Mouse (Mus musculus) hindbrain, embryonic 12.5 days (tissue): ENCODE data around the gene Gm38392. TPM values are rescaled to one million over a fixed set of nuclear protein-coding genes. Genes with fewer than 3 reads are reported as not detected.
A peak's percentile ranks its signal among the peaks of the same experiment; 100 is the strongest.

Source experiments
- ATAC-seq: fragments of 200-750 bp; cut with Nextera tagmentation; 2 replicates; pipeline ENCODE4 v1.8.0; 2017; ENCODE audit warnings: moderate TSS enrichment; ENCODE audit not compliant: low FRiP score
- H3K27ac ChIP-seq: fragments of 300-500 bp; sonication (generic); 2 replicates; pipeline ENCODE4 v1.5.1; 2016; ENCODE audit warnings: mild to moderate bottlenecking
- H3K27me3 ChIP-seq: fragments of 300-500 bp; sonication (generic); 2 replicates; pipeline ENCODE4 v1.6.1; 2016; ENCODE audit warnings: mild to moderate bottlenecking
- H3K36me3 ChIP-seq: fragments of 300-500 bp; sonication (generic); 2 replicates; pipeline ENCODE4 v1.6.1; 2016; ENCODE audit warnings: mild to moderate bottlenecking
- H3K4me1 ChIP-seq: fragments of 300-500 bp; sonication (generic); 2 replicates; pipeline ENCODE4 v1.6.1; 2016
- H3K4me2 ChIP-seq: fragments of 300-500 bp; sonication (generic); replicated peaks from 2 replicates; pipeline ENCODE4 v1.6.1; 2016; ENCODE audit warnings: mild to moderate bottlenecking
- H3K4me3 ChIP-seq: fragments of 300-500 bp; sonication (generic); 2 replicates; pipeline ENCODE4 v1.5.1; 2016; ENCODE audit warnings: mild to moderate bottlenecking
- H3K9ac ChIP-seq: fragments of 300-500 bp; sonication (generic); 2 replicates; pipeline ENCODE4 v1.6.1; 2016; ENCODE audit warnings: mild to moderate bottlenecking, moderate library complexity
- H3K9me3 ChIP-seq: fragments of 300-500 bp; sonication (generic); replicated peaks from 2 replicates; pipeline ENCODE4 v1.6.1; 2016; ENCODE audit warnings: mild to moderate bottlenecking
- WGBS: fragments of 180-500 bp; shearing (Covaris S2); methylation state at CpG from one replicate; pipeline ENCODE4 v1.1.7; 2016; 5-methylcytosine and 5-hydroxymethylcytosine counted together
- polyA plus RNA-seq: library from polyadenylated mRNA; unstranded; fragments of >200 nt; fragmentation: Nextera tagmentation; extraction: Ambion mirVana; gene quantifications from 2 replicates; pipeline ENCODE4 v1.2.1, GENCODE M21; 2016

Gene Gm38392
- 0.22 TPM in 1 of 2 replicates, not detected in the other for polyA plus RNA-seq

- H3K4me2 ChIP-seq: no peak within 1 kb of the TSS
- ATAC-seq: no peak
- WGBS: 97% methylated on average over 4 of the region's 4 CpGs
Observed at GRCm38 (mm10) chr3:88287110-88287509, at the start of gene Gm38392. TSS of gene Gm38392 (minus strand) at chr3:88287210.

GRCm38 (mm10) chr3:88336058-88337013, 49.3 kb upstream of the Gm38392 start, which contains the start of the genes Tmem79 and Smg5:
TSS of gene Tmem79 (minus strand) at chr3:88336148.
TSS of gene Smg5 (plus strand) at chr3:88336260.
- Histone ChIP-seq H3K4me2 (peak within 1 kb of the TSS; percentile 63), H3K4me1 (peaks cover 29% of the 10 kb centered on the region), H3K9me3 (no peaks in the 10 kb centered on the region), H3K9ac (peak within 1 kb of the TSS; percentile 89), H3K36me3 (no peaks in the 10 kb centered on the region), H3K4me3 (peak within 1 kb of the TSS; percentile 86), H3K27ac (peak within 1 kb of the TSS; percentile 96), H3K27me3 (no peaks in the 10 kb centered on the region)
- peak; percentile 95 for ATAC-seq
- 3% methylated on average over 61 of the region's 66 CpGs for WGBS

More at GRCm38 (mm10) chr3:88287110-88287509, at the start of gene Gm38392:
- no peaks in the 10 kb centered on the region for H3K4me1 ChIP-seq
- no peak within 1 kb of the TSS for H3K9ac ChIP-seq
- H3K9me3 ChIP-seq: no peaks in the 10 kb centered on the region
- no peak within 1 kb of the TSS for H3K4me3 ChIP-seq
- no peaks in the 10 kb centered on the region for H3K36me3 ChIP-seq
- H3K27me3 ChIP-seq: no peaks in the 10 kb centered on the region
- no peak within 1 kb of the TSS for H3K27ac ChIP-seq

GRCm38 (mm10) chr3:88335436-88336053, 48.5 kb upstream of the Gm38392 start:
- peak overlapping the region; percentile 86 for H3K4me3 ChIP-seq
- peak overlapping the region; percentile 96 for H3K27ac ChIP-seq
- peak; percentile 52; the same call in 1 of the 2 replicates for ATAC-seq
- peak overlapping the region; percentile 63 for H3K4me2 ChIP-seq
- H3K27me3 ChIP-seq: no peaks in the 10 kb centered on the region
- H3K36me3 ChIP-seq: no peaks in the 10 kb centered on the region
- 2% methylated on average over 27 of the region's 27 CpGs for WGBS
- peaks cover 29% of the 10 kb centered on the region for H3K4me1 ChIP-seq
- no peaks in the 10 kb centered on the region for H3K9me3 ChIP-seq
- H3K9ac ChIP-seq: peak overlapping the region; percentile 89

GRCm38 (mm10) chr3:88334902-88335435, 48.0 kb upstream of the Gm38392 start:
- Histone ChIP-seq H3K4me1 (peaks cover 29% of the 10 kb centered on the region), H3K4me3 (peak overlapping the region; percentile 86), H3K36me3 (no peaks in the 10 kb centered on the region), H3K27me3 (no peaks in the 10 kb centered on the region), H3K4me2 (peak overlapping the region; percentile 63), H3K27ac (no peak overlapping the region), H3K9me3 (no peaks in the 10 kb centered on the region), H3K9ac (peak overlapping the region; percentile 89)
- WGBS: 32% methylated on average over 3 of the region's 3 CpGs
- no peak for ATAC-seq

GRCm38 (mm10) chr3:88334029-88334658, 47.1 kb upstream of the Gm38392 start:
- Histone ChIP-seq H3K27ac (no peak overlapping the region), H3K27me3 (no peaks in the 10 kb centered on the region), H3K4me1 (peaks cover 27% of the 10 kb centered on the region), H3K9me3 (no peaks in the 10 kb centered on the region), H3K9ac (no peak overlapping the region; the same call in 1 of the 2 replicates), H3K4me2 (no peak overlapping the region), H3K36me3 (peaks cover 5% of the 10 kb centered on the region; the same call in 1 of the 2 replicates), H3K4me3 (no peak overlapping the region)
- ATAC-seq: no peak
- 48% methylated on average over 12 of the region's 12 CpGs for WGBS

- peaks cover 26% of the 10 kb centered on the region for H3K36me3 ChIP-seq
- H3K9me3 ChIP-seq: no peaks in the 10 kb centered on the region
- no peaks in the 10 kb centered on the region for H3K27me3 ChIP-seq
- ATAC-seq: no peak
- 39% methylated on average over 2 of the region's 2 CpGs for WGBS
- no peak overlapping the region for H3K4me2 ChIP-seq
- H3K4me3 ChIP-seq: no peak overlapping the region
- H3K27ac ChIP-seq: no peak overlapping the region
- H3K4me1 ChIP-seq: peaks cover 9% of the 10 kb centered on the region
- H3K9ac ChIP-seq: no peak overlapping the region
Observed at GRCm38 (mm10) chr3:88331282-88331681, 44.3 kb upstream of the Gm38392 start.

- ATAC-seq: no peak
- Histone ChIP-seq H3K9ac (0 out of 2 replicates have a peak overlapping the region, but pooled peaks have one; percentile 2), H3K36me3 (peaks cover 26% of the 10 kb centered on the region), H3K4me3 (no peak overlapping the region), H3K27me3 (no peaks in the 10 kb centered on the region), H3K9me3 (no peaks in the 10 kb centered on the region), H3K27ac (no peak overlapping the region), H3K4me1 (peaks cover 12% of the 10 kb centered on the region), H3K4me2 (no peak overlapping the region)
- 77% methylated on average over 5 of the region's 5 CpGs for WGBS
Observed at GRCm38 (mm10) chr3:88328956-88329355, 41.9 kb upstream of the Gm38392 start.

GRCm38 (mm10) chr3:88324951-88325405, 38.0 kb upstream of the Gm38392 start, which contains the start of gene Glmp:
TSS of gene Glmp (plus strand) at chr3:88325023.
- no peak within 1 kb of the TSS for H3K27ac ChIP-seq
- no peaks in the 10 kb centered on the region for H3K9me3 ChIP-seq
- peak; percentile 70 for ATAC-seq
- H3K4me3 ChIP-seq: peak within 1 kb of the TSS; percentile 63
- WGBS: 2% methylated on average over 10 of the region's 10 CpGs
- peaks cover 57% of the 10 kb centered on the region for H3K36me3 ChIP-seq
- H3K4me1 ChIP-seq: peaks cover 12% of the 10 kb centered on the region
- peak within 1 kb of the TSS; percentile 67 for H3K9ac ChIP-seq
- no peaks in the 10 kb centered on the region for H3K27me3 ChIP-seq
- peak within 1 kb of the TSS; percentile 78 for H3K4me2 ChIP-seq

GRCm38 (mm10) chr3:88299172-88299571, 12.2 kb upstream of the Gm38392 start:
- Histone ChIP-seq H3K27ac (no peak overlapping the region), H3K36me3 (peaks cover 45% of the 10 kb centered on the region), H3K4me3 (no peak overlapping the region), H3K4me1 (peaks cover 16% of the 10 kb centered on the region), H3K4me2 (no peak overlapping the region), H3K9ac (no peak overlapping the region), H3K27me3 (no peaks in the 10 kb centered on the region), H3K9me3 (no peaks in the 10 kb centered on the region)
- WGBS: 94% methylated on average over 1 of the region's 1 CpGs
- no peak for ATAC-seq

- peak overlapping the region; percentile 83 for H3K4me3 ChIP-seq
- H3K9ac ChIP-seq: peak overlapping the region; percentile 88
- H3K27ac ChIP-seq: peak overlapping the region; percentile 92
- peak overlapping the region; percentile 91 for H3K4me2 ChIP-seq
- no peaks in the 10 kb centered on the region for H3K27me3 ChIP-seq
- H3K9me3 ChIP-seq: no peaks in the 10 kb centered on the region
- ATAC-seq: no peak
- H3K4me1 ChIP-seq: peaks cover 16% of the 10 kb centered on the region
- H3K36me3 ChIP-seq: peaks cover 29% of the 10 kb centered on the region
- under 1% methylated on average over 30 of the region's 30 CpGs for WGBS
Observed at GRCm38 (mm10) chr3:88297321-88297851, 10.4 kb upstream of the Gm38392 start.

GRCm38 (mm10) chr3:88296561-88297318, 9.7 kb upstream of the Gm38392 start, which contains the start of the genes Tsacc and Cct3:
TSS of gene Tsacc (minus strand) at chr3:88296999.
TSS of gene Cct3 (plus strand) at chr3:88297116.
- peak within 1 kb of the TSS; percentile 88 for H3K9ac ChIP-seq
- peaks cover 23% of the 10 kb centered on the region for H3K36me3 ChIP-seq
- peak within 1 kb of the TSS; percentile 91 for H3K4me2 ChIP-seq
- peak; percentile 99 for ATAC-seq
- under 1% methylated on average over 44 of the region's 44 CpGs for WGBS
- H3K27me3 ChIP-seq: no peaks in the 10 kb centered on the region
- H3K4me1 ChIP-seq: peaks cover 16% of the 10 kb centered on the region
- H3K4me3 ChIP-seq: peak within 1 kb of the TSS; percentile 83
- H3K27ac ChIP-seq: peak within 1 kb of the TSS; percentile 92
- no peaks in the 10 kb centered on the region for H3K9me3 ChIP-seq
